Mouse (Mus musculus) heart, postnatal 25 days (tissue): Measurements from ENCODE around the gene Atf1. TPM values are rescaled to one million over a fixed set of nuclear protein-coding genes. Genes with fewer than 3 reads are reported as not detected.
"Not testable (repeated sequence)": the region's sequence is repeated elsewhere in the genome, so short reads cannot be mapped to it uniquely, and the experiment has no call there.

Source experiments
- DNase-seq: peaks from one replicate; pipeline ENCODE4 v3.0.0; 2022; ENCODE audit warnings: low spot score
- intact Hi-C: fragments of 180-260 bp; cut with DNase I; formaldehyde crosslinking; loops from one replicate; pipeline ENCODE4 v1.15.1; 2025
- total RNA-seq, 2 experiments: library from RNA; stranded (reverse); gene quantifications; 2 replicates each; pipeline ENCODE4 v1.2.3; 2021

Atf1 gene
- total RNA-seq, 2 experiments from 2014 or later, result 46.0 to 51.8 TPM

DNA sequence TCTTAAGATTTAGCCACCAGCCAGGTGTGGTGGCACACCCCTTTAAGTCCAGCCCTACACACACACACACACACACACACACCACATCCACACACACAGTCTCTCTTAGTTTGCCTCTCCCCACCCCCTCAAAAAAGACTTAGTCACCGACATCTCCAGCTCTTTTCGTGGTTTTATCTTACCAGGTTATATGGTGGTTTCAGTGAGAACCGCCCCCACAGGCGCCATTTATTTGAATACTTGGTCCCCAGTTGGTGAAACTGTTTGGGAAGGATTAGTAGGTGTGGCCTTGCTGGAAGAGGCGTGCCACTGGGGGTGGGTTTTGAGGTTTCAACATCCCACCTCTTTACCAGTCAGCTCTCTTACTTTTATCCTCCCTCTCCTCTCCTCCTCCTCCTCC is 70.2 kb downstream of the Atf1 start:
- no peak for DNase-seq
- intact Hi-C loops, result no loop called here

DNA sequence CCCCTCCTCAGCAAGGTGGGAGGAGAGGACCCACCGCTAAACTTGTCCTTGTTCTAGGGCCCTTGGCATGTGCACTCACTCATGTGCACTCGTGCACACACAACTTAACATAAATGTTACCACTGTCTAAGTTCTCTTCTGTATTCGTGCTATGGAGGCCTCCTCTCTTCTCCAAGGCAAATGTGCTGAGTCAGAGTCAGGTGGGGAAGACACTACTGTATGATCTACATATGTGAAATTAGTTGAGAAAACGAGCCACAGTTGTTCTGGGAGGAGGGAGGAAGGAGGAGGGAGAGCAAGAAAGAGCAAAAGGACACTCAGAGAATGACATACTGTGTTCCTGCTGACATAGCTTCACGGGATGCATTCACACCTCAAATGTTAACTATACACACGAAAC is 72.9 kb downstream of the Atf1 start:
- DNase-seq, result no peak
- intact Hi-C loops, result no loop called here

DNA sequence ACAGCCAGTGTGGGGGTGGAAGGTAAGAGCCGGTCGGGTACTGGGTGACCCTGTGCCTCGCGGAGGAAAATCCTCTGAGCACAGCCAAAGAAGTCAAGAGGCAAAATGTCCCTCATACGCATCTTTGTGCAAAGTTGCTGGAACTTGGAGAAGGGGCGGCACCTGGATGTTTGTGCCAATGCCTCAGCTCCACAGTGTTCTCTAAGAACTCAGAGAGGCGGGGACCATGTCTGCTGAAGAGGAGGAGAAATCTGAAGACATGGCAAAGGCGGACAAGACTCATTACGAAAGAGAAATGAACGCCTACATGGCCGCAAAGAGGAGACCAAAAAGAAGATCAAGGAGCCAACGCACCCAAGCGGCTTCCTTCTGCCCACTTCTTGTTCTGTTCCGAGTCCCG is 73.9 kb downstream of the Atf1 start:
- DNase-seq, result no peak
- intact Hi-C loops, result no loop called here

DNA sequence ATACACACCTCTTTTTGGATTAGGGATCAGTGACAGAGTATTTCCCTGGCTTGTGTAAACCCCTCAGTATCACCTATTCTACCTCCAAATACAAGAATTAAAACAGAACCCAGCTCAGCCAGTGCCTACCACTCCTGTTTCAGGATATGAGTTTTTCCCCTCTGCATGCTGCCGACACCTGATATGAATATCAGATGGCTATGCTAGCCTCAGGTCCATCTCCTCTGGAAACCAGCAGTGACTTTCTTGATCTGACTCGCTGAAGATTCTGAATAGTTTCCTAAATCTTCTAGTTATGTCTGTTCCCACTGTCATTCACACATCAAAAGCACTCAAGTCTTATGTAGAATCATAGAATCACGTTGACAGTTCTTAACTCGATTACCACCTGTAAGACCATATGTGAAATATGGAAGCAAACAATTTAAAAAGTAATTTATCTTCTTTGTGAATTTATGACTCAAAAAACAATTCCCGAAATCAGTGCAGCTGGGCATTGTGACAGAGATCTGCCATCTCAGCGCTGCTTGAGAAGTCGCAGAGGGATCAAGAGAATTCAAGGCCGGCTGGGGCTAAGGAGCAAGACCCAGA is 75.9 kb downstream of the Atf1 start:
- DNase-seq, result no peak
- intact Hi-C loops, result no loop called here

DNA sequence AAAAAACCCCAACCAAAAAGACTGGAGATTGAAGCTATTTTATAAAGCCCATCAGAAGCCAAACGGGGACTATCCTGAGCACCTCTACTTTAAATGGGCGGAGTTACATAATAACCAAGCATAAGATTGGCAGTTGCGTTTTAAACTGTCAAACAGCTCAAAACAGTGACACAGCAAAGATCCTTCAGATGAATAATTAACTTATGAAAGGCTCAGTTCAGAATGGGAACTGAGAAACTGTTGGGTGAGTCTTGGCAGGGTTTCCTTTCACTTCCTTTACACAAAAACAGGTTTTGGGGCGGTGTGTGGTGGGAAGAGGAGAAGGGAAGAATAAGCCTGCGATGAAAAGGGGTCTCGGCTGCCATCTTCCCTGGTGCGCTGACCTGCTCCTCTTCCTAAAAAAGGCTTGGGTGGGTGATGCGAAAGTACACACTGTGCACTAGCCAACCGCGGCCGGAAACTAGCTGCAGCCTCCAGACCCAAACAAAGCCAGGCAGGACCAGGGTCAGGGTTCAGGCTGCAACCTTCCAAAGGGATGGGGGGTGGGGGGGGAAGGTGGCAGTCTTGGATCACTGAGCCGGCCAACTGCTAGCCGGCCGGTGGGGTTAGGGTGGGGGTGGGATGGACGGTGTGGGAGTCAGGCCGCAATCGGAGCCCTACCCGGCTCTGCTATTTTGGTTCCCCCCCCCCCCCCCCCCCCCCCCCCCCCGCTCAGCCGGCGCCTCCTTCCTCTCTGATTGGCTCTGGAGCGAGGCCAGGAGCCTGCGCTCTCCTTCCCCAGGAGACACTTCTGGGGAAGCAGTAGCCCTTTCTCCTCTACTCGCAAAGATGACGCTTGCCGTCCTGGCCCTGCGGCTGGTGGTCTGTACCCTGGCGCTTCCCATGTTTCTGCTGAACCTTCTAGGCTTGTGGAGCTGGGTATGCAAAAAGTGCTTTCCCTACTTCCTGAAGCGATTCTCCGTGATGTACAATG is 76.7 kb downstream of the Atf1 start, which contains the start of gene Mettl7a1:
Gene Mettl7a1 (plus strand): TSS at position 122 of the 973 bp plus-strand sequence.
- peak; percentile 67 for DNase-seq
- intact Hi-C loops, result no loop called here

DNA sequence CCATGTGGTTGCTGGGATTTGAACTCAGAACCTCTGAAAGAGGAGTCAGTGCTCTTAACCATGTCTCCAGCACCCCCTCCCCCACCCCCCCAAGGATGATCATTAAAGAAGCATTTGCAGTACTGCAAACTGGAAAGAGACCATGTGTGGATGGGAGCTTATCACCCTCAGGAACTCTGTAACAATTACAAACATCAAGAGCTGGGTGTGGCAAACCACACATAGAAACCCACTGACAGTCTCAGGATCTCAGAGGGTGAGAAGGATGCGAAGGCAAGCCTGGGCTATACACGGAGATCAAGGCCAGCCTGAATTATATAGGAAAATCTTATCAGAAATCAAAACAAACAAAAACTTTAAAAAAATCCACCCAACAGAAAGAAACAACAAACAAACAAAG is 78.6 kb downstream of the Atf1 start:
- no peak for DNase-seq
- intact Hi-C loops, result no loop called here

DNA sequence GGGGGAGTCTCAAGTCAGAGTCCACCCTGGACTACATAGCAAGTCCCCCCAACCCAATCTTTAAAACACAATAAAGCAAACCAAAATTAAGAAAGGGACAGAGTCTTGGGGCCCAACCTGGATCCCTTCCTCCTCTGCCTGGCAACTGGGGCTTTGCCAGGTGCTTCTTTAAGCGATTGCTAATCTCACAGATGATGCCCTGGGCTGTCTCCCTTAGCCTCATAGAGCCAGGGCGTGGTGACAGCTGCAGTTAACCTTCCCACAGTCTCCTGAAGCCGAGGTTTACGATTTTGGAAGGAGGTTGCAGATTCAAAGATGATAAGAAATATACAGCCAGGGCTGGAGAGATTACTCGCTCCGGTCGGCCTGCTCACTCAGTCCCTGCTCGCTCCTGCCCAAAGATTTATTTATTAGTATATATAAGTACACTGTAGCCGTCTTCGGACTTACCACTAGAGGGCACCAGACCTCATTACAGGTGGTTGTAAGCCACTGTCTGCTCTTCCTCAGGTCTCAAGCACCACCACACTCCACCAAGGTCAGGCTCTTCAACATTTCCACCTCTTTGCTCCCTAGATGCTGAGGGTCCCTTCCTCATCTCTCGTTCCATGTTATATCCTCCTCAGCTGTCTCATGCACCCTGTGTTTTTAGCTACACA is 79.9 kb downstream of the Atf1 start:
- intact Hi-C loops, DNase-seq: not testable (repeated sequence)

Other genes with a start within 250 kb of the Atf1 start
- gene Dip2b, start 189.2 kb upstream of the Atf1 start, total RNA-seq, result 10 to 100 TPM; 21.6 to 23.3 TPM
- not detected for gene Tmprss12, start 53.0 kb downstream of the Atf1 start, total RNA-seq
- gene Mettl7a1, start 76.3 kb downstream of the Atf1 start, total RNA-seq, result 10 to 100 TPM; 46.8 to 52.7 TPM
- under 1 TPM in 1 of 2 experiments, not detected in 1; 0.16 TPM for gene Mettl7a3, start 107.1 kb downstream of the Atf1 start, total RNA-seq
- not detected for gene Methig1, start 125.3 kb downstream of the Atf1 start, total RNA-seq
- 1 to 10 TPM; 1.1 to 1.2 TPM for gene Mettl7a2, start 125.4 kb downstream of the Atf1 start, total RNA-seq
- not detected for gene Higd1c, start 136.7 kb downstream of the Atf1 start, total RNA-seq
- gene Gm5475, start 194.3 kb downstream of the Atf1 start, total RNA-seq, result not detected
- gene Slc11a2, start 197.3 kb downstream of the Atf1 start, total RNA-seq, result 10 to 100 TPM; 52.6 to 56.9 TPM
- gene Letmd1, start 241.2 kb downstream of the Atf1 start, total RNA-seq, result 10 to 100 TPM; 13.6 to 14.6 TPM